Mouse (Mus musculus): ENCODE measurements around the gene Chst11.
A peak's percentile ranks its signal among the peaks of the same experiment; 100 is the strongest.

The Chst11 gene

GRCm38 (mm10) chr10:83220217-83220616 is 234.9 kb downstream of the Chst11 start:
- DNase-seq: no peak

DNA sequence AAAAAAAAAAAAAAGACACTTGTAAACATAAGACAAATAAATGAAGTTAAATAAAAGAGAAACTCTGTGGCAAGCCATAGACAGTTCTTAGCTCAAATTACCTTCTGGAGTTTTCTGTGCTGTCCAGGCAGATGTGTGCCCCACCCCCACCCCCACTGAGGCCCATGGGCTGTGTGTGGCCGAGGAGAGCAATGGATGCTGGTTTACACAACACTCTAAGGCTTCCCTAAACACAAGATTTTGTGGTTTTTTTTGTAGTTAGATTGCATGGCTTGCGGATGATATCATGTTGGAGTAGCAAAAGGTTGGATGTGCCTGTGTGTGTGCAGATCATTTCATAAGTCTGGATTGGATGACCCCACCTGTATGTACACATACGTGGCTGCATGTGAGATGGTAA is 235.5 kb downstream of the Chst11 start:
- no peak for DNase-seq

- DNase-seq: peak; percentile 65 to 73
These were observed 239.7 kb downstream of the Chst11 start for GRCm38 (mm10) chr10:83224999-83225398.

DNA sequence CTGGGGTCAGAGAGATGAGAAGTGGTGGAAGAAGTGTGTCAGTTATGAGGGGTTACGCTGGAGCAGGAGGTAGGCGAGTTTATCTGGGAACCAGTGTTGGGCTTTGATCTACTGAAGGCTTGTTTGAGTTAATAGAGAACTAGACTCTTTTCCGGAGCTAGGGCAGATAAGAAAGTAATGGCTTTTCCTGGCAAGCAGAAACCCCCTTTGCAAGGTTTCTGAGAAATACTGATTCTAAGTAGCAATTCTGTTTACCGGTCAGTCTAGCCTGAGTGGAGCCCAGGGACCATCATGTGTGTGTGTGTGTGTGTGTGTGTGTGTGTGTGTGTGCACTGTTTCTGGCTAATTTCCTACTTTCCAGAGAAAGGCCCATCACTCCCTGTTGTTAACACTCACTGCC is 243.3 kb downstream of the Chst11 start:
- DNase-seq: no peak

- DNase-seq: no peak
These were observed 248.7 kb downstream of the Chst11 start for GRCm38 (mm10) chr10:83233967-83234366.

GRCm38 (mm10) chr10:83234391-83234790 is 249.1 kb downstream of the Chst11 start:
- peak; percentile 37 to 53 for DNase-seq

DNA sequence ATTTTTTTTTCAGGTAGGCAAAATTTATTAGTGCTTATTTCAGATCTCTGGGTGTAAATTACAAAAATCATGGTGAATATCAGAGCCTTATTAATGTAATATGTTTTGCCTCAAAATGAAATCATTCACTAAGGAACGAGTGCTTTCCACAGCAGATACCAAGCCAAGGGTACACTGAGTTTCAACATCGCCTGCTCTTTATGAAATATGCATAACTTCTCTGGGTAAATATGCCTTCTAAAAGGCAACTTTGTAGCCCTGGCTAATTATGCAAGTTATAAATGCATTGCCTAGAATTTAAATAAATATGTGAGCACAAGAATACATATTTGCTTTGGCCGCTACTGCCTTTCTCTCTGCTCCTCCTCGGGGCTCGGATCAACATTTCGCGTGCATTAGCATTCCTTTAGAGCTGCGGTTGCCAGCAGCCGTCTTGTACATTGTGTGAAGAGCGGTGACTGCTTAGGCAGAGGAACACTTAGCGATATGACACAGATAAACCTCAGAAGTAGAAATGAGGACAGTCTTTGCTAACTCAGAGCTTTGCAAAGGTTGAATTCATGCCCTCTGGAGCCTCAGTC is 256.9 kb downstream of the Chst11 start:
- DNase-seq: no peak

DNA sequence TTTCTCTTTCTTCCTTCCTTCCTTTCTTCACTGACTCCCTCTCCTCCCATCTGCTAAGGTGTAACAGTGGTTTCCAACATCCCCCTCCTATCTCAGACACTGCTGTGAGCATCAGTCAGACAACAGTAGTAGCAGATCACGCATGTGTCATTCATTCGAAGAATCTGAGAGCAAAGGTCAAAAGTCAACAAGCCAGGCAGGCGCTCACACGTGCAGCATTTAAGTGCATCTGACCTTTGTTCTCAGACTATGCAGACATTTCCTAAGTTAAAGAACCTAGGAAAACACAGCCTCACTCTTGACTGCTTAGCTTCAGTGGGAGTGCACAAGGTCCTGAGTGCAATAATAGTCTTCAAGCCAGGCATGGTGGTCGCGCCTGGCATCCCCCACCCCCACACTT is 258.8 kb downstream of the Chst11 start:
- no peak for DNase-seq
